Mouse (Mus musculus) liver, embryonic 14.5 days (tissue): ENCODE results near the gene Tnfaip2. TPM values are rescaled to one million over a fixed set of nuclear protein-coding genes. Genes with fewer than 3 reads are reported as not detected.

ENCODE experiments used
- ATAC-seq: fragments of 200-750 bp; cut with Nextera tagmentation; 2 replicates; pipeline ENCODE4 v1.8.0; 2017; ENCODE audit warnings: moderate number of reproducible peaks, mild to moderate bottlenecking, moderate library complexity; ENCODE audit not compliant: insufficient read depth
- DNase-seq, 3 experiments: peaks; one replicate each; pipeline ENCODE4 v3.0.0-alpha.2; 2012 to 2013; ENCODE audit warnings: low read depth in 3 of 3, low spot score in 3 of 3
- H3K27ac ChIP-seq: fragments of 300-500 bp; sonication (generic); 2 replicates; pipeline ENCODE4 v1.5.1; 2014; ENCODE audit warnings: moderate library complexity, mild to moderate bottlenecking, control low read depth, inconsistent platforms
- H3K27me3 ChIP-seq: fragments of 300-500 bp; sonication (generic); 2 replicates; pipeline ENCODE4 v1.6.1; 2014; ENCODE audit warnings: mild to moderate bottlenecking, low read length, moderate library complexity; ENCODE audit not compliant: control insufficient read depth, insufficient read depth
- H3K36me3 ChIP-seq: fragments of 300-500 bp; sonication (generic); replicated peaks from 2 replicates; pipeline ENCODE4 v1.6.1; 2014; ENCODE audit warnings: low read depth; ENCODE audit not compliant: control insufficient read depth, insufficient read depth
- H3K4me1 ChIP-seq, 2 experiments: fragments of 200-500 bp in 1 of 2; fragments of 300-500 bp in 1 of 2; sonication (generic) in 1 of 2; replicated peaks; 2 replicates each; pipeline ENCODE4 v1.6.1; 2012 to 2014; ENCODE audit warnings: antibody characterized with exemption in 1 of 2, inconsistent platforms in 1 of 2, low read length in 1 of 2; ENCODE audit not compliant: control insufficient read depth in 2 of 2, insufficient read depth in 2 of 2
- H3K4me2 ChIP-seq: fragments of 300-500 bp; sonication (generic); 2 replicates; pipeline ENCODE4 v1.6.1; 2014; ENCODE audit warnings: low read depth, mild to moderate bottlenecking, control low read depth, moderate library complexity
- H3K4me3 ChIP-seq, 2 experiments: fragments of 200-500 bp in 1 of 2; fragments of 300-500 bp in 1 of 2; sonication (generic) in 1 of 2; 2 replicates each; pipeline ENCODE4 v1.5.1; 2012 to 2014; ENCODE audit warnings: low read depth in 2 of 2, low read length in 2 of 2, mild to moderate bottlenecking in 2 of 2, control low read depth in 1 of 2, inconsistent platforms in 1 of 2, moderate library complexity in 1 of 2; ENCODE audit not compliant: insufficient read depth in 1 of 2
- H3K9ac ChIP-seq: fragments of 300-500 bp; sonication (generic); replicated peaks from 2 replicates; pipeline ENCODE4 v1.6.1; 2014; ENCODE audit warnings: mild to moderate bottlenecking, control low read depth, moderate library complexity
- H3K9me3 ChIP-seq: fragments of 300-500 bp; sonication (generic); 2 replicates; pipeline ENCODE4 v1.6.1; 2016; ENCODE audit warnings: low read length, mixed read lengths; ENCODE audit not compliant: control insufficient read depth
- CTCF ChIP-seq: IDR thresholded peaks from 2 replicates; pipeline ENCODE4 v1.5.1; 2016; ENCODE audit warnings: antibody characterized with exemption, low read depth, control low read depth
- EP300 ChIP-seq: IDR thresholded peaks from 2 replicates; pipeline ENCODE4 v1.6.1; 2016; ENCODE audit warnings: antibody characterized with exemption, low read depth
- WGBS: fragments of 180-500 bp; shearing (Covaris S2); extraction: QIAGEN DNeasy Blood & Tissue Kit; methylation state at CpG from one replicate; pipeline ENCODE4 v1.1.7; 2014; ENCODE audit not compliant: insufficient replicate concordance; 5-methylcytosine and 5-hydroxymethylcytosine counted together
- polyA plus RNA-seq, 2 experiments: library from polyadenylated mRNA; depleted of rRNA in 1 of 2; stranded (reverse) in 1 of 2; unstranded in 1 of 2; fragments of >200 nt; fragmentation: Nextera tagmentation in 1 of 2; extraction: Ambion mirVana in 1 of 2; gene quantifications; 2 replicates each; pipeline versions ENCODE4 v1.2.1 to v1.2.3; 2012 to 2014

Gene Tnfaip2
- polyA plus RNA-seq, 2 experiments, result 57.6 to 78.7 TPM

- peaks cover 53% of the 10 kb centered on the region for H3K27me3 ChIP-seq
- no peak overlapping the region for H3K27ac ChIP-seq
- no peak overlapping the region for H3K4me2 ChIP-seq
- no peaks in the 10 kb centered on the region for H3K9me3 ChIP-seq
- no peak overlapping the region for H3K9ac ChIP-seq
- ATAC-seq (no peak), DNase-seq (no peak)
- WGBS, result 33% methylated on average over 8 of the region's 8 CpGs
- no peak overlapping the region for H3K4me3 ChIP-seq
- no peak for TF ChIP-seq EP300
- no peak for TF ChIP-seq CTCF
- peaks cover 20 to 28% of the 10 kb centered on the region in 2 experiments for H3K4me1 ChIP-seq
- no peaks in the 10 kb centered on the region for H3K36me3 ChIP-seq
Observed at GRCm38 (mm10) chr12:111428364-111428763, 13.9 kb upstream of the Tnfaip2 start.

- Histone ChIP-seq H3K9ac (peak overlapping the region; percentile 24; the same call in 1 of the 2 replicates), H3K9me3 (no peaks in the 10 kb centered on the region), H3K4me3 (peak overlapping the region; percentile 29 to 52), H3K36me3 (no peaks in the 10 kb centered on the region), H3K27me3 (peaks cover 44% of the 10 kb centered on the region), H3K27ac (no peak overlapping the region), H3K4me1 (peaks cover 27 to 37% of the 10 kb centered on the region in 2 experiments), H3K4me2 (peak overlapping the region; percentile 72)
- 2% methylated on average over 40 of the region's 40 CpGs for whole genome bisulfite sequencing
- TF ChIP-seq EP300 (no peak), CTCF (peak; percentile 19; the same call in 1 of the 2 replicates)
- DNase-seq (no peak), ATAC-seq (no peak)
Observed at GRCm38 (mm10) chr12:111428961-111429911, 13.0 kb upstream of the Tnfaip2 start.

GRCm38 (mm10) chr12:111430049-111430867 is 12.0 kb upstream of the Tnfaip2 start:
- Histone ChIP-seq H3K9ac (no peak overlapping the region), H3K27ac (no peak overlapping the region)
- ATAC-seq, result no peak

GRCm38 (mm10) chr12:111430868-111431817 is 11.1 kb upstream of the Tnfaip2 start:
- Histone ChIP-seq H3K9ac (no peak overlapping the region), H3K27ac (no peak overlapping the region), H3K27me3 (peaks cover 28% of the 10 kb centered on the region), H3K4me1 (peaks cover 46 to 56% of the 10 kb centered on the region in 2 experiments), H3K9me3 (no peaks in the 10 kb centered on the region), H3K4me3 (no peak overlapping the region), H3K4me2 (no peak overlapping the region), H3K36me3 (no peaks in the 10 kb centered on the region)
- no peak for TF ChIP-seq EP300
- TF ChIP-seq CTCF, result no peak
- ATAC-seq, result no peak
- no peak for DNase-seq
- WGBS, result 51% methylated on average over 14 of the region's 14 CpGs

More at GRCm38 (mm10) chr12:111430049-111430867, 12.0 kb upstream of the Tnfaip2 start:
- no peak for DNase-seq
- Histone ChIP-seq H3K36me3 (no peaks in the 10 kb centered on the region), H3K27me3 (peaks cover 34% of the 10 kb centered on the region), H3K4me1 (peaks cover 37 to 47% of the 10 kb centered on the region in 2 experiments), H3K9me3 (no peaks in the 10 kb centered on the region), H3K4me2 (peak overlapping the region; percentile 72), H3K4me3 (peak overlapping the region in 1 of 2 experiments; percentile 29; a peak in 2 of 4 replicates)
- WGBS, result 18% methylated on average over 27 of the region's 27 CpGs
- TF ChIP-seq CTCF (no peak), EP300 (no peak)
